Mouse (Mus musculus) intestine, embryonic 16.5 days (tissue): ENCODE data around the gene Natd1. TPM values are rescaled to one million over a fixed set of nuclear protein-coding genes. Genes with fewer than 3 reads are reported as not detected.

ENCODE experiments used
- ATAC-seq: fragments of 200-750 bp; cut with Nextera tagmentation; 2 replicates; pipeline ENCODE4 v1.8.0; 2017; ENCODE audit warnings: moderate TSS enrichment, moderate library complexity
- H3K27ac ChIP-seq: fragments of 300-500 bp; sonication (generic); 2 replicates; pipeline ENCODE4 v1.5.1; 2014; ENCODE audit warnings: mild to moderate bottlenecking, low read length
- H3K27me3 ChIP-seq: fragments of 300-500 bp; sonication (generic); replicated peaks from 2 replicates; pipeline ENCODE4 v1.6.1; 2014; ENCODE audit warnings: low read length, control low read depth, mixed read lengths; ENCODE audit not compliant: control insufficient read depth, insufficient read depth
- H3K36me3 ChIP-seq: fragments of 300-500 bp; sonication (generic); 2 replicates; pipeline ENCODE4 v1.6.1; 2014; ENCODE audit warnings: low read length, control low read depth; ENCODE audit not compliant: control insufficient read depth, insufficient read depth
- H3K4me1 ChIP-seq: fragments of 300-500 bp; sonication (generic); 2 replicates; pipeline ENCODE4 v1.6.1; 2014; ENCODE audit warnings: low read length, control low read depth, mixed read lengths; ENCODE audit not compliant: control insufficient read depth, insufficient read depth
- H3K4me2 ChIP-seq: fragments of 300-500 bp; sonication (generic); 2 replicates; pipeline ENCODE4 v1.6.1; 2014; ENCODE audit warnings: low read depth, low read length, control low read depth
- H3K4me3 ChIP-seq: fragments of 300-500 bp; sonication (generic); 2 replicates; pipeline ENCODE4 v1.5.1; 2014; ENCODE audit warnings: mild to moderate bottlenecking, low read length
- H3K9ac ChIP-seq: fragments of 300-500 bp; sonication (generic); 2 replicates; pipeline ENCODE4 v1.6.1; 2014; ENCODE audit warnings: low read depth, low read length
- H3K9me3 ChIP-seq: fragments of 300-500 bp; sonication (generic); 2 replicates; pipeline ENCODE4 v1.6.1; 2016; ENCODE audit warnings: low read length, control low read depth; ENCODE audit not compliant: control insufficient read depth
- WGBS: fragments of 180-500 bp; shearing (Covaris S2); extraction: QIAGEN DNeasy Blood & Tissue Kit; methylation state at CpG from one replicate; pipeline ENCODE4 v1.1.7; 2014; 5-methylcytosine and 5-hydroxymethylcytosine counted together
- polyA plus RNA-seq: library from polyadenylated mRNA; unstranded; fragments of >200 nt; fragmentation: Nextera tagmentation; extraction: Ambion mirVana; gene quantifications from 2 replicates; pipeline ENCODE4 v1.2.1, GENCODE M21; 2015

The Natd1 gene
- polyA plus RNA-seq, 1 experiment from 2014 or later = 10.8 TPM

GRCm38 (mm10) chr11:60934795-60935194 lies 20.2 kb upstream of the Natd1 start:
- Histone ChIP-seq H3K27me3 (no peaks in the 10 kb centered on the region), H3K4me1 (peaks cover 70% of the 10 kb centered on the region), H3K9ac (peak overlapping the region; percentile 48; the same call in 1 of the 2 replicates), H3K9me3 (no peaks in the 10 kb centered on the region), H3K27ac (peak overlapping the region; percentile 94), H3K4me2 (peak overlapping the region; percentile 56), H3K36me3 (no peaks in the 10 kb centered on the region), H3K4me3 (peak overlapping the region; percentile 26)
- peak; percentile 11; the same call in 1 of the 2 replicates for ATAC-seq
- 56% methylated on average over 2 of the region's 2 CpGs for WGBS

- peak overlapping the region; percentile 91 for H3K9ac ChIP-seq
- no peak for ATAC-seq
- H3K9me3 ChIP-seq = no peaks in the 10 kb centered on the region
- peak overlapping the region; percentile 85 for H3K4me2 ChIP-seq
- no peaks in the 10 kb centered on the region for H3K36me3 ChIP-seq
- H3K4me3 ChIP-seq = peak overlapping the region; percentile 90
- H3K27me3 ChIP-seq = no peaks in the 10 kb centered on the region
- WGBS = 72% methylated on average over 10 of the region's 10 CpGs
- peak overlapping the region; percentile 52; the same call in 1 of the 2 replicates for H3K27ac ChIP-seq
- peaks cover 58% of the 10 kb centered on the region for H3K4me1 ChIP-seq
These were observed 18.8 kb upstream of the Natd1 start for GRCm38 (mm10) chr11:60933178-60933930.

DNA sequence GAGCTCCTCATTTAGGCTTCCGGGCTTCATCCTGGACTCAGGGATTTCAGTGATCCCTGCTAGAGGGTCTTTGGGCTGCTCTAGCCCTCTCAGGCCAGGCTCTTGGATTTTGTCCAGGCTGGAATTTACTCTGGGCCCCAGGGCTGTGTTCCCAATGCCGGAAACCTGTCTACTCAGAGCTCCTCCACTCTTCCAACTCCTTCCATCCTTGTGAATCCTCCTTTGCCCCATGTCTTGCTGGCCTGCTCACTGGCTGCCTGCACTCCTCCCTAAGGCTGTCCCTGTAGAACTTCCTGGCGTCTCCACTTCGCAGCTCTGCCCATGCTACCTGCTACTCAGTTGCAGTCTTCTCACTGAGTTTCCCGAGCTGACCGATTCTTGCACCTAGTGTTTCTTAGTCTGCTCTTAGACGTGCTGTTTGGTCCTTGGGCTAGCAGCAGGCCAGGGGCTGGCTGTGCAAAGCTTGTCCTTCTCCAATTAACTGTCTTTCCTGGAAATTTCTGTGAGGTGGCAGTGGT lies 18.0 kb upstream of the Natd1 start:
- Histone ChIP-seq H3K4me3 (peak overlapping the region; percentile 90), H3K27me3 (no peaks in the 10 kb centered on the region), H3K4me2 (peak overlapping the region; percentile 85), H3K36me3 (no peaks in the 10 kb centered on the region), H3K4me1 (peaks cover 50% of the 10 kb centered on the region), H3K27ac (peak overlapping the region; percentile 79), H3K9me3 (no peaks in the 10 kb centered on the region), H3K9ac (peak overlapping the region; percentile 91)
- no peak for ATAC-seq
- 4% methylated on average over 7 of the region's 7 CpGs for WGBS

DNA sequence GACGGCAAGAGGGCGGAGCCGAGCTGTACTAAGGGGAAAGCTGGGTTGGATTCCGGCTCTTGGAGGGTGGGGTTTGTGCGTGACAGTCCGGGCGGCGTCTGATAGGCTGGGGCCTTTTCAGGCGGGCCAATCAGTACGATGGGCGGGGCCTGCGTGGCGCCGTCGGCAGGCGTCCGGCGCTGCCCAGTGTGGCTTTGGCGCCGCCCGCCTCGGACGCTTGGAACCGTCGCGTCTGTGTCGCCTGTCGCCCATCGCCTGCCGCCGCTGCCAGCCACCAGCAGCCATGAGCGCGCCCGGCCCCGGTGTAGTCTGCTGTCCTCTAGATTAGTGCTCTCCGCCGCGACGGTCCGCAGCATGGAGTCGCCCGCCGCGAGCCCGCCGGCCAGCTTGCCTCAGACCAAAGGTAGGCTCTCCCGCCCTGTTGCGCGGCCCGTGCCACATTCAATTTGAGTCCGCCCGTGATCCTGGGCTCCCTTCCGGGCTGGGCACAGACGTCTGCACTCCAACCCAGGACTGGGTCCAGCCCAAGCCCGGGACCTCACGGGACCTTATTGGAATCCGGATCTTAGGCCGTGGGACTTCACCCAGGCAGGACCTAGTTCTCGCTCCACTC lies 17.4 kb upstream of the Natd1 start, which contains the start of gene Map2k3:
TSS of gene Map2k3 (plus strand) at position 165 of the 613 bp plus-strand sequence.
- no peaks in the 10 kb centered on the region for H3K9me3 ChIP-seq
- peak; percentile 89 for ATAC-seq
- no peaks in the 10 kb centered on the region for H3K36me3 ChIP-seq
- WGBS = under 1% methylated on average over 59 of the region's 59 CpGs
- peaks cover 46% of the 10 kb centered on the region for H3K4me1 ChIP-seq
- peak within 1 kb of the TSS; percentile 91 for H3K9ac ChIP-seq
- H3K4me3 ChIP-seq = peak within 1 kb of the TSS; percentile 90
- peak within 1 kb of the TSS; percentile 90 for H3K4me2 ChIP-seq
- H3K27ac ChIP-seq = peak within 1 kb of the TSS; percentile 79
- H3K27me3 ChIP-seq = no peaks in the 10 kb centered on the region

DNA sequence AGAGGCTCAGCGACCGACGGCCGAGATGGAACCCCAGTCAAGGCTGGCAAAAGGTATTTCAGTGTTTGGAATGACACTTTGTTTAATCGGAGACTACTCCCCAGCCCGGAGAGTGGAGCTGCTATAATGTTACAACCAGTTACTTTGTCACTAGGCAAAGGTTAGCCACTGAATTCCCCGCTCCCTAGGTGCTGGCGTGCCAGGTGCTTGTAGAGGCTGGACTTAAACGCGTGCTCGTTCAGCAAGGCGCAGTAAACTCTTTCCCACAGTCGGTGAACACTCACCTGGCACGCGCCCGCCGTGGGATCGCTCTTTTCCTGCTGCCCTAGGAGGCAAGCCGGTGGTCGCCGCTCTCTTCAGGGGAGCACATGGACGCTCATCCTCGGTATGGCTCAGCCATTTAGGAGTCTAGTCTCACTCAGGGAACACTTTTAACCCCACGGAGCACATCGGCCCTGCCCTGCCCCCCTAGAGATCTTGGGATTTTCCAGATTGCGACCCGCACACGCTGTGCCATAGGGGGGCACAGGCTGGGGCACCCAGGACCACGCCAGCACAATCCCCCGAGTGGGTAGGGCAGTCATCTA lies 16.8 kb upstream of the Natd1 start:
- H3K4me3 ChIP-seq = peak overlapping the region; percentile 90

GRCm38 (mm10) chr11:60930724-60931281 lies 16.3 kb upstream of the Natd1 start:
- Histone ChIP-seq H3K9me3 (no peaks in the 10 kb centered on the region), H3K9ac (peak overlapping the region; percentile 77), H3K4me2 (peak overlapping the region; percentile 90), H3K36me3 (no peaks in the 10 kb centered on the region), H3K4me1 (peaks cover 38% of the 10 kb centered on the region), H3K27ac (no peak overlapping the region), H3K4me3 (peak overlapping the region; percentile 90), H3K27me3 (no peaks in the 10 kb centered on the region)
- 17% methylated on average over 7 of the region's 7 CpGs for WGBS
- ATAC-seq = no peak

More for the DNA sequence above, 16.8 kb upstream of the Natd1 start:
- peak; percentile 19 for ATAC-seq
- Histone ChIP-seq H3K27me3 (no peaks in the 10 kb centered on the region), H3K9me3 (no peaks in the 10 kb centered on the region), H3K4me1 (peaks cover 42% of the 10 kb centered on the region), H3K9ac (peak overlapping the region; percentile 77), H3K36me3 (no peaks in the 10 kb centered on the region), H3K27ac (no peak overlapping the region), H3K4me2 (peak overlapping the region; percentile 90)
- under 1% methylated on average over 30 of the region's 30 CpGs for WGBS

- WGBS = under 1% methylated on average over 9 of the region's 9 CpGs
- Histone ChIP-seq H3K9ac (no peak overlapping the region), H3K4me1 (peaks cover 8% of the 10 kb centered on the region), H3K4me3 (0 out of 2 replicates have a peak overlapping the region, but pooled peaks have one; percentile 8), H3K4me2 (peak overlapping the region; percentile 40; the same call in 1 of the 2 replicates), H3K36me3 (no peaks in the 10 kb centered on the region), H3K27me3 (no peaks in the 10 kb centered on the region), H3K9me3 (no peaks in the 10 kb centered on the region), H3K27ac (no peak overlapping the region)
- ATAC-seq = peak; percentile 66
These were observed 12.7 kb upstream of the Natd1 start for GRCm38 (mm10) chr11:60927264-60927663.

DNA sequence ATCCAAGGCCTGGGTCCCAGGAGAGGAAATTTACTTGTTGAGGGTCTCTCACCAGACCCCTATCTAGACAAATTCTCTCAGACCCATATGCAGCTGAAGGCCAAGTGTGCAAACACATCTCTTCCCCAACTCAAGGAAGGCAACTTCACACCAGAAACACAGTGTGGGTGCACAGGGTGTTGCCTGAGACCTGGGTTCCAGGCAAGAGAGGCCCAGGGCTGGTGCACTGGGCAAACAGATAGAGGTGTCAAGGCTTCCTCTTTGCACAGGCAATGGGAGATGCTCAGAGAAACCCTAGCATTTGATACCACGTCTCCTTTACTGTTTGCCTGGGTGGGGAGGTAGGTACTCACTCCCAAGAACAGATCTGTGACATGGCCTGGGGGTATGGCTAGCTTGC lies 10.4 kb upstream of the Natd1 start:
- no peak overlapping the region for H3K4me2 ChIP-seq
- no peak overlapping the region for H3K9ac ChIP-seq
- WGBS = 89% methylated on average over 1 of the region's 1 CpGs
- no peaks in the 10 kb centered on the region for H3K27me3 ChIP-seq
- no peaks in the 10 kb centered on the region for H3K9me3 ChIP-seq
- no peaks in the 10 kb centered on the region; the same call in 1 of the 2 replicates for H3K4me1 ChIP-seq
- H3K27ac ChIP-seq = no peak overlapping the region
- no peak overlapping the region for H3K4me3 ChIP-seq
- no peak for ATAC-seq
- H3K36me3 ChIP-seq = no peaks in the 10 kb centered on the region

DNA sequence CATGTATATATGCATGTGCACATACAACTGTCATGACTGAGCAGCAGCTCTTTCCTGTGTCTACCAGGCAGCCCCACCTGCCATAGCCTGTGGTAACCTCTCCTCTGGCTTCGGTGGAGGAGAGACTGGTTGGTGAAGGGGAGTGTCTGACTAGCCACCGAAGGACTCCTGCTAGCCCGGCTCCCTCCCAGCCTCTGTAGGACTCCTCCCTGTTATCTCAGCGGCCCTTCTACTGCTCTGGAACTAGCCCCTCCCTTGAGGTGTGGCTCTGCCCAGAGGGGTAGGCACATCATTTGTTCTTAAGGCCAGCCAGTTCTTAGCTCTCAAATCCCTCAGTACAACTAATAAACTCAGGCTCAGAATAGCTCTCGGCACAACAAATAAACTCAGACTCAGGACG lies 9.9 kb upstream of the Natd1 start:
- H3K9ac ChIP-seq = no peak overlapping the region
- H3K36me3 ChIP-seq = no peaks in the 10 kb centered on the region
- H3K27ac ChIP-seq = no peak overlapping the region
- no peaks in the 10 kb centered on the region; the same call in 1 of the 2 replicates for H3K4me1 ChIP-seq
- no peaks in the 10 kb centered on the region for H3K27me3 ChIP-seq
- peak; percentile 64; the same call in 1 of the 2 replicates for ATAC-seq
- H3K9me3 ChIP-seq = no peaks in the 10 kb centered on the region
- WGBS = 36% methylated on average over 6 of the region's 6 CpGs
- no peak overlapping the region for H3K4me3 ChIP-seq
- H3K4me2 ChIP-seq = no peak overlapping the region
